Mouse (Mus musculus) heart, adult 9 months (tissue): ENCODE data around the gene 1700020N15Rik.
"Not testable (repeated sequence)": the region's sequence is repeated elsewhere in the genome, so short reads cannot be mapped to it uniquely, and the experiment has no call there.

Source experiments
- DNase-seq, 2 experiments: peaks; one replicate each; pipeline ENCODE4 v3.0.0; 2022; ENCODE audit warnings: low spot score in 2 of 2

Gene 1700020N15Rik

DNA sequence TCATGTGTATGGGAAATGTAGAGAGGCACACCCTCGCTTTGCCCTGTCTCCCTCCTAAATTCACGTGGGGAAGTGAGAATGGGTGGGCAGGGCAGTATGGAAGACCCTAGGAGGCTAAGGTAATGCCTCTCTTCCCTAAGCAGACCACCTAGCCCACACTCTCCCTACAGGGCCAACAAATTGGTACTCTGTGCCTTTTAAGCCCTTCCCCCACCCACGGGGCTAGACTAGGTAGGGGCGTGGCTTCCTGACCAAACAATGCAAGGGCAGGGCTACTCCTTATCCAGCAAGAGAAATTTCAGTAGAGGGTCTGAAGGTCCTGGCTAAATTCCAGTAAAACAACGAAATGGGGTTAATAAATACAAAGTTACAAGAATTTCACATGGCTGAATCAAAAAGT lies at the start of gene 1700020N15Rik:
Gene 1700020N15Rik (plus strand): TSS at position 301 of the 400 bp plus-strand sequence.
- DNase-seq = not testable (repeated sequence)

DNA sequence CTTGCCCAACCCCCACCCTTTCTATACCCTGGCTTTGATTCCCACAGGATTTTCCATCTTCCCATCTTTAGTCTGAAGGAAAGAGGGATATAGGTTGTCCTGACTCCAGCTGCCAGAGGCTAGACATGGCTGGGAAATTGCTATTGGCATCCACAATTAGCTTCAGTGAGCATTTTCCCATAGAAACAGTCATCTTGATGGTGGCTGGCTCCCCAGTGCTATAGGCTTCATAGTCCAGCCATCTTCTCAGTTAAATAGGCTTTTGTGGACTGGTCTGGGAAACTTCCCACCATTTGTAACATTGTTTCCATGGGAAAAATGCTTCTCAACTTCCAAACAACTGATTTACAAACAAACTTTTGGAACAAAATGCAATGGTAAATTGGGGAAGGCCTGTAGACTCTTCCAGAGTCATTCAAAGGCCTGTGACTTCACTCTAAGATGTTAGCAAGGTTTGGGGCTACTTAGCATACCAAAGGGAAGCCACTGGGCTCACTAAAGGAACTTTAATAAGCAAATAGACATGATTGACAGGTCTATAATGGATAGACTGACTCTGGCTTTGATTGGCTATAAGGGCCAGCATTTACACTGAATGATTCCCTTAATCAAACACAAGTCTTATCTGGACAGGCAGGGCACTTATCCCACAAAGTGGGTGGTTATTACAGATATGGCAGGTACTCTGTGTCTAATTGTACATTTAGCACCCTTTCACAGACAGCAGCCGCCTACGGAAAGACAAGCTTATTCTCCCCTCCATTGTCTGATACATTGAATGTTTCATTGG lies 31.9 kb downstream of the 1700020N15Rik start:
- no peak for DNase-seq
